Mouse (Mus musculus) A20 (cell line): Measurements from ENCODE around the gene Cpn1.

Source experiments
- DNase-seq: peaks from one replicate; pipeline ENCODE4 v3.0.0-alpha.2; 2011; ENCODE audit warnings: low read depth, low spot score

Gene Cpn1

GRCm38 (mm10) chr19:43939769-43940689 is 46.3 kb downstream of the Cpn1 start, which contains the start of gene Dnmbp:
Gene Dnmbp (minus strand): TSS chr19:43940191.
- peak; percentile 82 for DNase-seq

DNA sequence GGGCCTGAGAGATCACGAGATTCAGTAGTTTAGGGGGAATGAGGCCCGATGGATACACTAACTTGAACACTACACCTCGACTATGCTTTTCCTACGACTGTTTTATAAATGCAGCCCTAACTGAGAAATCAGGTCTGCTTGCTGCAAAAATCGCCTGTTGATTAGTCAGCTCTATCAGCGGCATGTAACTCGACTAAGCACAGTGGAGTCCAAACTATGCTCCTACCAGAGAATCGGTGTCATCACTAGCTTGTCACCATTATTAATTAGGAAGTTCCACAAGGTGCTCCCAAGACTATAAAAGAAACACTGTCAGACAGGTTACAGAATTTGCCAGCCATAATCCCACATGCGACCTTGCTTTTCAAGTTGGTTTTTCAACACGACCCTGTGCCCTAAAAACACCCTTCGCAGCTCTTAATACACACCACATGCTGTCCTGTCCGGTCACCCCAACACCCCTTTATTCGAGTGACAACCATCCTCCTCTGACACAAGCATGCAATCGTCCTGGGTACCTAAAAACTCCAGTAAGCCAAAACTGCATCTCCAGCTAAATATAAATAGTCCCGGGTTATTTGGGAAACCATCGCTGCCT is 47.1 kb downstream of the Cpn1 start:
- DNase-seq = no peak

DNA sequence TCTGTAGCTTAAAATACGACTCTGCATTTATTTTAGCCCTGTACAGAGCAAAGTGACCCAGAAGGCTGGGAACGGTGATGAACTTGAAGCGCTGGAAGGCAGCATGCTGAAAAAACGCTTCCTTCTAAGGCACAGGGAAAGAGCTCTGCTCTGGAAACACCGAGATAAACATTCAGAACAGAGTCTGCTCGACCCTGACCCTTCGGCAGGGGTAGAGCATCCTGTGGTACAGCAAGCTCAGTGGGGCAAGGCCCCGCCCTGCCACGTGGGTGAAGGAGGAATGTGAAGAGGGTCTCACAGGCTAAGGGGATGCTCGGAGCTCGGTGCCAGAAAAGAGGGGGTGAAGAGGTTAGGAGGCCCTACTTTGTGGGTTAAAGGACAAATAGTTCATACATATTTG is 48.0 kb downstream of the Cpn1 start:
- no peak for DNase-seq

GRCm38 (mm10) chr19:43930926-43931325 is 55.4 kb downstream of the Cpn1 start:
- DNase-seq = no peak

DNA sequence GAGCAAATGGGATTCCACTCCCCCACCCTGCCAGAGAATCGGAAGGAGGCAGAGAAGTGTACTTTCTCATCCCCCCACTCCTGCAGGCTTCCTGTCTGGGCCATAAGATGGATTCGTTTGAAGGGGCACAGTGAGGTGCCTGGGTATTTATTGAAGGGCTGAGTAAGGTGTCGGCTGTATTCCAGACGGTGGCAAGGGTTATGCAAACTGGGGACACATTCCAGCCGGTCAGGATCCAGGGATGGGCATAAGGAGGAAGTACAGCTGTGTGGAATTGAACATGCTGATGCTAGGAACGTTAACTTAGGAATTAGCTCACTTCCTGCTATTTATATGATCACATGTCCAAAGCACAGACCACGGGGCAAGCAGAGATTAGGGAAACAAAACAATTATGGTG is 56.0 kb downstream of the Cpn1 start:
- no peak for DNase-seq

GRCm38 (mm10) chr19:43929869-43930268 is 56.5 kb downstream of the Cpn1 start:
- DNase-seq = no peak

DNA sequence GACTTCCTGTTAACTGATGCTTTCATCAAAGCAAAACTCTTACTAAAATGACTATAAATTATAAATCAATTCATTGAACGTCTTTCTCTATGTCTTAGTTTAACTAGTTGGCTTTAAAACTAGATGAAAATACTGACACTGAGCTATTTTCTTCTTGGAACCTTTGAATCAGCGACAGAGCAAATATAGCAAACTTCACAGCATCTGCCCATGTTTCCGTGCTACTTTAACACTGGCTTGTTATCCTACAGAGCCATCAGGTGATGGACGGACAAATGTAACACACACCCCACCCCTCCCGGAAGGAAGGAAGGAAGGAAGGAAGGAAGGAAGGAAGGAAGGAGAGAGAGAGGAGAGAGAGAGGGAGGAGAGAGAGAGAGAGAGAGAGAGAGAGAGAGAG is 58.4 kb downstream of the Cpn1 start:
- no peak for DNase-seq

GRCm38 (mm10) chr19:43927057-43927456 is 59.3 kb downstream of the Cpn1 start:
- no peak for DNase-seq

DNA sequence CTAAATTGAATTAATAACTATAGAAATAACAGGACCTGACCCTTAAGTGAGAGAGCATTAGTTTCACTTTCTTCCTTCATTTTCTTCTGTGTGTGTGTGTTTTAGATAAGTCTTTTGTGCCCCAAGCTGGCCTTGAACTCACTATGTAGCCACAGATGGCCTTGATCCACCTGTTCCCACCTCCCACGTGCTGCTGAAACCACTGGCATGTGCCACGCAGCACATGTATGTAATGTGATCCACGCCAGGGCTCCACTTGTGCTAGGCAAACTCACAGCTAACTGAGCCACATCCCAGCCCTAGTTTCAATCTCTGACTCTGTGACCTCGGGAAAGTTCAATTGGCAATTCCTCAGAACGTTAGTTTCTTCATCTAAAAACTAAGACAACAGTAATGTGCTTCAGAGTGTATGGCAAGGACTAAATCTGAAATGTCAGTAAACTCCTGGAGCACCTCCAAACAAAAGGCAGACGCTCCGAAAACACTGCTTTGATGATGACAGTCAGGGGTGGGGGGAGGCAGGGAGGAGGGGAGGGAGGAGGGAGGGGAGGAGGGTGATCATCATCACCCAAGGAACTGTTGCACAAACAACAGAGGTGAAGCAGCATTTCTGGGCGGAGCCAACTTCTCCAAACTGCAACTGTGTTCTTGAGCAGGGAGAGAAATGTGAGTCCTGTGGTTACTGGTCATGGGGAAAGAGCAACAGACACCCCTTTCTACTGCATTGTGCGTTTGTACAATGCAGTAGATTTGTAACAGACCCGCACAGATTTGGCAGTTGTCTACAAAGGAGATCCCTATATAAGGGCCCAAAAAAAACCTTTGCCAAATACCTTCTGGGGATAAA is 60.0 kb downstream of the Cpn1 start:
- no peak for DNase-seq

DNA sequence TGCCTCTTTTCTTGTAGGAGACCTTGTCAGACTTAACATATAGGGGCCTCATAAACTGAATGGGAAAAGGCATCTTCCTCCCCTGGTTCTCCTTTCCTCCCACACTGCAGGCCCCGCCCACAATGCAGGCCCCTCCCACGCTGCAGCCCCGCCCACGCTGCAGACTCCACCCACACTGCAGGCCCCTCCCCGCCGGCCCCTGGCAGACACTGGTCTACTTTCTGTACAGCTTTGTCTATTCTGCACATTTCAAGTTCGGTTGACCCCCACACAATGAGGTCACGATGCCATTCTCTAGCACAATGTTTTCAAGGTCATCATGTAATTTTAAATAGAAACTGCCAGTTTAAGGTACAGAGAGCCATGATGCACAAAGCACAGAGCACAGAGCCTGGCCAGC is 62.0 kb downstream of the Cpn1 start:
- peak; percentile 16 for DNase-seq

DNA sequence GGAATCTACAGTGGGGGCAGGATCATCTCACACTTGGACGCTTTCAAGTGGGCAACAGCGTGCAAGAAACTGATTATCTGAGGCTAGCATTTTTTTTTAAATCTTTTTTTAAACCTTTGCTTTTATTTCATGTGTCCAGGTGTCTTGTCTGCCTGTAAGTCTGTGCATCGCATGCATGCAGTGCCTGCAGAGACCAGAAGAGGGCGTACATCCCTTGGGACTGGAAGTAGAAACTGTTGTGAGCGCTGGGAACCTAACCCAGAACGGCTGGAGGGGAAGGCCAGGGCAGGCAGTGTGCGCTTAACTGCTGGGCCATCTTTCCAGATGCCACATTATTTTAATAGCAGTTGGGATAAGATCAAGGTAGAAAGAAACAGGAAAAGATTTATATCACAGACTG is 63.4 kb downstream of the Cpn1 start:
- DNase-seq = no peak

DNA sequence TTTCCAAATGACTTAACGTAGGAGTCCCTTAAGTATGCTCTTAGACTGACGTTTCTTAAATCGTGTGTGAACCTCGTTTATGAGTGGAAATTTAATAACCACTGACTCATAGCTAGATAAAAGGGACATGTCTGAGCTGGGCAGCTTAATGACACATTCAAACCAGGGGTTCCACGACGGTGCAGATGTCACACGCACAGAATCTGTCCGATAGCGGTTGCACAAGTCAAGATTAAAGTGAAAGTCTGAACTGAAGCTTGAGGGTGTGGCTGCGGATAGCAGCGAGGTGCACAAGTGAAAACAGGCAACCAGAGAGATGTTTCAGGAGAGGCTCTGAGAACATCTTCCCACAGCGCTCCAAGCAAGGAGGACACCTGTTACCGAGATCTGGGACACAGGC is 64.9 kb downstream of the Cpn1 start:
- DNase-seq = no peak

DNA sequence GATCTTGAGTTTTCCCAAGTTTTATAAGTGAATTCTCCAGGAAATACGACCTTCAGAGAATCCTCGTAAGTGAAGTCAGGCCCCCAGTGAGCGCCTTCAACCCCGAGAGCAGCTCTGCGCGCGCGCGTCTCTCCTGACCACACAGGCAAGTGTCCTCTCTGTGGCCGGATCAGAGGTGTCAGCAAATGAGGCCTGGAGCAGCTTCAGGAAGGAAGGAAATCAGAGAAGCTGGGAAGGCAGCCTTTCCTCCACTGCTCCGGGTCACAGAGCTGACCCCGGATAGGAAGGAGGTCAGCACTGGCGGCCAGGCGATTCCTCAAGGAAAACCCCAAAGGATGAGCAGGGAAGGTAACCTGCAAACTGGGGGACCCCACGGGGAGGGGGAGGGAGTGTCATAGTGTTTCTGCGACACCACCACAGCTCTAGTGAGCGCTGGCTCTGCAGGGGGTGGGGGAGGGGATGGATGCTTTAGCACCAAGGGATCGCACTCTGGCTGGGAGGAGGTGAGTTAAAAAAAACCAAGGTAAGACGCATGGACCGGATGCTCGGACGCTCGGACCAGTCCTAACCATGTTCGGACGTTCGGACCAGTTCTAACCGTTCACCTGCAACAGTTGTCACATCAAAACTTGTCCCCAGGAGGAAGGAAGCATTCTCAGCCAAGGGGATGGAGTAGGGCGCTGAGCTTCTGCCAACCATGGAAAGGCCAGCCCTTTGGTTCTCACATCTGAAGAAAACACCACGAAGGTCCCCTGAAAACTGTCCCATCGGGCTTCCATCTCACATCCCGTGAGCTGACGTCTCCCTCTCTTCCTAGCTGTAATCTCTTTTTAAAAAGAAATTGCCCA is 65.7 kb downstream of the Cpn1 start:
- no peak for DNase-seq

DNA sequence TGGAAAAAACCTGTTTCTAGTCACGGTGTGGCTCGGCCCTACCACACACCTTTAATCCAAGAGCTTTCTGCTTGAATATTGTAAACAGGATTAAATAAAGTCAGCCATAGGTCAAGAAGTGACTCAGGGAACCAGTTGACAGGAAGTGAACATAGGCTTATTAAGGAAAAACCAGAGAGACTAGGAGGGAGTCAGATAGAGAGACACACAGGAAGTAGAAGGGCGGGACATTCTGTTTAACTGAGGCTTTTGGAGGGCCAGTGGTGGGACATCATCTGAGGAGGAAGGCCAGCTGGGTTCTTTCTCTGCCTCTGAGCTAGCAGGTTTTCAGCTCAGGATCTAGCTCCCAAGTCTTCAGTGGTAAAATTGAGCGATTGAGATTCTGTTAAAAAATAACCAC is 66.5 kb downstream of the Cpn1 start:
- no peak for DNase-seq

DNA sequence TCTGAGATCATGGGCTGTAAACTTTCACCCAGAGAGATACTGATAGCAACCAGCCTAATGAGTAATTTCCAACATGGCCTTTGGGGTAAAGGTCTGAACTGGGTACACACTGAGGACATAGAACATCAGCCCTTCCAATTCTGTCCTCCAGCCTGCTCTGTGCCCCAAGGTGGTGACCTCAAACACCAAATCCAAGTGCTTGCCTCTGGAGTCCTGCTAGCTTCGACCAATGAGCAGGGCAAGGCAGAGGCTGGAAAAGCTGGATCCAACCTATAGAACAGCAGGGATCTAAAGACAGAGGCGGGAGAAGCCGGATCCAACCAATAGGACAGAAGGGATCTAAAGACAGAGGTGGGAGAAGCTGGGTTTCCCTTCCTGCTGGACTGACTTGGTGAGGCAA is 67.5 kb downstream of the Cpn1 start:
- no peak for DNase-seq

GRCm38 (mm10) chr19:43917763-43918162 is 68.6 kb downstream of the Cpn1 start:
- DNase-seq = no peak

GRCm38 (mm10) chr19:43917406-43917691 is 69.0 kb downstream of the Cpn1 start:
- no peak for DNase-seq

GRCm38 (mm10) chr19:43916586-43917405 is 69.6 kb downstream of the Cpn1 start:
- DNase-seq = no peak

GRCm38 (mm10) chr19:43915431-43915830 is 70.9 kb downstream of the Cpn1 start:
- no peak for DNase-seq

GRCm38 (mm10) chr19:43914986-43915385 is 71.4 kb downstream of the Cpn1 start:
- no peak for DNase-seq
